Mouse (Mus musculus) lung, embryonic 16.5 days (tissue): ENCODE measurements around the gene Olfr1192-ps1. TPM values are rescaled to one million over a fixed set of nuclear protein-coding genes. Genes with fewer than 3 reads are reported as not detected.
"Not testable (repeated sequence)": the region's sequence is repeated elsewhere in the genome, so short reads cannot be mapped to it uniquely, and the experiment has no call there.

ENCODE experiments used
- ATAC-seq: fragments of 200-750 bp; cut with Nextera tagmentation; 2 replicates; pipeline ENCODE4 v1.8.0; 2017; ENCODE audit warnings: low read depth, mild to moderate bottlenecking, moderate library complexity
- H3K27ac ChIP-seq: fragments of 300-500 bp; sonication (generic); 2 replicates; pipeline ENCODE4 v1.5.1; 2014; ENCODE audit warnings: mild to moderate bottlenecking, control low read depth, low read length
- H3K27me3 ChIP-seq: fragments of 300-500 bp; sonication (generic); 2 replicates; pipeline ENCODE4 v1.6.1; 2014; ENCODE audit warnings: low read depth, low read length, mixed read lengths; ENCODE audit not compliant: control insufficient read depth, insufficient read depth
- H3K36me3 ChIP-seq: fragments of 300-500 bp; sonication (generic); 2 replicates; pipeline ENCODE4 v1.6.1; 2014; ENCODE audit warnings: low read length; ENCODE audit not compliant: control insufficient read depth, insufficient read depth
- H3K4me1 ChIP-seq: fragments of 300-500 bp; sonication (generic); replicated peaks from 2 replicates; pipeline ENCODE4 v1.6.1; 2014; ENCODE audit warnings: low read length, mixed read lengths; ENCODE audit not compliant: control insufficient read depth, insufficient read depth
- H3K4me2 ChIP-seq: fragments of 300-500 bp; sonication (generic); 2 replicates; pipeline ENCODE4 v1.6.1; 2014; ENCODE audit warnings: low read depth, low read length, control low read depth
- H3K4me3 ChIP-seq: fragments of 300-500 bp; sonication (generic); 2 replicates; pipeline ENCODE4 v1.5.1; 2014; ENCODE audit warnings: mild to moderate bottlenecking, low read length, control low read depth
- H3K9ac ChIP-seq: fragments of 300-500 bp; sonication (generic); 2 replicates; pipeline ENCODE4 v1.6.1; 2014; ENCODE audit warnings: low read length, control low read depth
- H3K9me3 ChIP-seq: fragments of 300-500 bp; sonication (generic); 2 replicates; pipeline ENCODE4 v1.6.1; 2016; ENCODE audit warnings: low read length; ENCODE audit not compliant: control insufficient read depth
- WGBS: fragments of 180-500 bp; shearing (Covaris S2); extraction: QIAGEN DNeasy Blood & Tissue Kit; methylation state at CpG from one replicate; pipeline ENCODE4 v1.1.7; 2014; 5-methylcytosine and 5-hydroxymethylcytosine counted together
- polyA plus RNA-seq: library from polyadenylated mRNA; unstranded; fragments of >200 nt; fragmentation: Nextera tagmentation; extraction: Ambion mirVana; gene quantifications from 2 replicates; pipeline ENCODE4 v1.2.1, GENCODE M21; 2015

Olfr1192-ps1 gene
- not detected in 2 replicates for polyA plus RNA-seq

GRCm38 (mm10) chr2:88648209-88648608 lies at the start of gene Olfr1192-ps1:
Gene Olfr1192-ps1 (plus strand): TSS chr2:88648509.
- Histone ChIP-seq H3K4me1 (no peaks in the 10 kb centered on the region), H3K4me2 (no peak within 1 kb of the TSS), H3K9ac (no peak within 1 kb of the TSS), H3K9me3 (no peaks in the 10 kb centered on the region), H3K4me3 (no peak within 1 kb of the TSS), H3K27ac (no peak within 1 kb of the TSS), H3K36me3 (no peaks in the 10 kb centered on the region), H3K27me3 (no peaks in the 10 kb centered on the region)
- ATAC-seq = no peak
- WGBS = 25% methylated on average over 1 of the region's 1 CpGs

GRCm38 (mm10) chr2:88640242-88640641 lies 8.1 kb upstream of the Olfr1192-ps1 start, which contains the start of gene Olfr1191-ps1:
Gene Olfr1191-ps1 (plus strand): TSS chr2:88640542.
- not testable (repeated sequence) for H3K36me3 ChIP-seq, H3K4me1 ChIP-seq, H3K27me3 ChIP-seq, H3K9me3 ChIP-seq, ATAC-seq, H3K4me3 ChIP-seq, H3K4me2 ChIP-seq, H3K27ac ChIP-seq, H3K9ac ChIP-seq
- 84% methylated on average over 1 of the region's 1 CpGs for WGBS

GRCm38 (mm10) chr2:88675328-88675727 lies 27.0 kb downstream of the Olfr1192-ps1 start, which contains the start of gene Olfr1193:
Gene Olfr1193 (plus strand): TSS chr2:88675628.
- H3K36me3 ChIP-seq, H3K4me1 ChIP-seq, H3K27ac ChIP-seq, H3K9me3 ChIP-seq, H3K4me3 ChIP-seq, ATAC-seq, H3K9ac ChIP-seq, H3K27me3 ChIP-seq, H3K4me2 ChIP-seq: not testable (repeated sequence)

DNA sequence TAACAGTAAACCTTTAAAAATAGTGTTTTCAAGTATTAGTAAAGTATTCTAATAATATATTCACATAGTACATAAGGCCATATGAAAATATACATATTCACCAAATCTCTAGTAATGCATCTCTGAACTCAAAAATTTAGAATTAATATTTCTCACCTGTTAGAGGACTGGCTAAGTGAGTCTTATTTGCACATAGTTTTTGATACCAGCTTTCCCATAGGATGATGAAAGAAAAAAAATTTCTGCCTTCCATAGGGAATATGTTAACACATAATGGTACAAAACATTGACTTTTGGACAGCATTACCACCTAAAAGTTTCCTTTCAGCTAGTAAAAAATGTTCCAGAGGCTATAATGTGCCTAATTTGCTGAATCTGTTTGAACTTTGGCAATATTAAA lies 40.8 kb downstream of the Olfr1192-ps1 start, which contains the start of gene Olfr1195:
Olfr1195 (minus strand) TSS at position 101 of the 400 bp plus-strand sequence.
- H3K9ac ChIP-seq = no peak within 1 kb of the TSS
- no peak within 1 kb of the TSS for H3K4me2 ChIP-seq
- H3K9me3 ChIP-seq = no peaks in the 10 kb centered on the region
- no peak within 1 kb of the TSS for H3K4me3 ChIP-seq
- no peaks in the 10 kb centered on the region for H3K27me3 ChIP-seq
- H3K27ac ChIP-seq = no peak within 1 kb of the TSS
- H3K4me1 ChIP-seq = no peaks in the 10 kb centered on the region
- no peaks in the 10 kb centered on the region for H3K36me3 ChIP-seq
- ATAC-seq = no peak

- 80% methylated on average over 2 of the region's 2 CpGs for WGBS
- no peak within 1 kb of the TSS for H3K4me3 ChIP-seq
- H3K9me3 ChIP-seq = no peaks in the 10 kb centered on the region
- no peaks in the 10 kb centered on the region for H3K4me1 ChIP-seq
- ATAC-seq = no peak
- H3K27ac ChIP-seq = no peak within 1 kb of the TSS
- H3K4me2 ChIP-seq = no peak within 1 kb of the TSS
- no peaks in the 10 kb centered on the region for H3K36me3 ChIP-seq
- no peak within 1 kb of the TSS for H3K9ac ChIP-seq
- H3K27me3 ChIP-seq = no peaks in the 10 kb centered on the region
Observed at GRCm38 (mm10) chr2:88704497-88704896, 56.2 kb downstream of the Olfr1192-ps1 start, which contains the start of gene Olfr1196. Gene Olfr1196 (minus strand): TSS chr2:88704597.

Other genes with a start within 250 kb of the Olfr1192-ps1 start
- not detected in 2 replicates for gene Olfr1179, start 242.1 kb upstream of the Olfr1192-ps1 start, polyA plus RNA-seq
- not detected in 2 replicates for gene Olfr1180, start 229.4 kb upstream of the Olfr1192-ps1 start, polyA plus RNA-seq
- gene Olfr1181, start 222.3 kb upstream of the Olfr1192-ps1 start, polyA plus RNA-seq = not detected in 2 replicates
- gene Gm13757, start 199.4 kb upstream of the Olfr1192-ps1 start, polyA plus RNA-seq = not detected in 2 replicates
- not detected in 2 replicates for gene Olfr1183, start 193.6 kb upstream of the Olfr1192-ps1 start, polyA plus RNA-seq
- not detected in 2 replicates for gene Olfr1184, start 164.9 kb upstream of the Olfr1192-ps1 start, polyA plus RNA-seq
- not detected in 2 replicates for gene Olfr1185-ps1, start 155.2 kb upstream of the Olfr1192-ps1 start, polyA plus RNA-seq
- gene Olfr1186, start 130.0 kb upstream of the Olfr1192-ps1 start, polyA plus RNA-seq = not detected in 2 replicates
- gene Olfr1188, start 91.6 kb upstream of the Olfr1192-ps1 start, polyA plus RNA-seq = not detected in 2 replicates
- not detected in 2 replicates for gene Olfr1189, start 62.1 kb upstream of the Olfr1192-ps1 start, polyA plus RNA-seq
- not detected in 2 replicates for gene Olfr1191-ps1, start 8.0 kb upstream of the Olfr1192-ps1 start, polyA plus RNA-seq
- gene Olfr1193, start 27.1 kb downstream of the Olfr1192-ps1 start, polyA plus RNA-seq = not detected in 2 replicates
- not detected in 2 replicates for gene Olfr1195, start 40.7 kb downstream of the Olfr1192-ps1 start, polyA plus RNA-seq
- gene Olfr1196, start 56.1 kb downstream of the Olfr1192-ps1 start, polyA plus RNA-seq = not detected in 2 replicates
- gene Olfr1197, start 83.9 kb downstream of the Olfr1192-ps1 start, polyA plus RNA-seq = not detected in 2 replicates
- gene Olfr1198, start 102.9 kb downstream of the Olfr1192-ps1 start, polyA plus RNA-seq = not detected in 2 replicates
- gene Olfr1199, start 112.0 kb downstream of the Olfr1192-ps1 start, polyA plus RNA-seq = not detected in 2 replicates
- gene Olfr1200, start 122.0 kb downstream of the Olfr1192-ps1 start, polyA plus RNA-seq = not detected in 2 replicates
- gene Olfr1201, start 144.5 kb downstream of the Olfr1192-ps1 start, polyA plus RNA-seq = not detected in 2 replicates
- not detected in 2 replicates for gene Olfr1202, start 166.0 kb downstream of the Olfr1192-ps1 start, polyA plus RNA-seq
- not detected in 2 replicates for gene Olfr1205, start 181.2 kb downstream of the Olfr1192-ps1 start, polyA plus RNA-seq
- not detected in 2 replicates for gene Olfr1204, start 200.8 kb downstream of the Olfr1192-ps1 start, polyA plus RNA-seq
- not detected in 2 replicates for gene Olfr1206, start 214.7 kb downstream of the Olfr1192-ps1 start, polyA plus RNA-seq